Mouse (Mus musculus) midbrain, embryonic 12.5 days (tissue): Measurements from ENCODE around the gene Atg7. TPM values are rescaled to one million over a fixed set of nuclear protein-coding genes. Genes with fewer than 3 reads are reported as not detected.

Experiments
- ATAC-seq: fragments of 200-750 bp; cut with Nextera tagmentation; 2 replicates; pipeline ENCODE4 v1.8.0; 2017; ENCODE audit warnings: low read depth, moderate TSS enrichment, moderate library complexity; ENCODE audit not compliant: low FRiP score
- H3K27ac ChIP-seq: fragments of 300-500 bp; sonication (generic); replicated peaks from 2 replicates; pipeline ENCODE4 v1.5.1; 2016; ENCODE audit warnings: mild to moderate bottlenecking
- H3K27me3 ChIP-seq: fragments of 300-500 bp; sonication (generic); 2 replicates; pipeline ENCODE4 v1.6.1; 2016; ENCODE audit warnings: mild to moderate bottlenecking
- H3K36me3 ChIP-seq: fragments of 300-500 bp; sonication (generic); 2 replicates; pipeline ENCODE4 v1.6.1; 2016
- H3K4me1 ChIP-seq: fragments of 300-500 bp; sonication (generic); 2 replicates; pipeline ENCODE4 v1.6.1; 2016
- H3K4me2 ChIP-seq: fragments of 300-500 bp; sonication (generic); replicated peaks from 2 replicates; pipeline ENCODE4 v1.6.1; 2016; ENCODE audit warnings: mild to moderate bottlenecking, moderate library complexity
- H3K4me3 ChIP-seq: fragments of 300-500 bp; sonication (generic); 2 replicates; pipeline ENCODE4 v1.5.1; 2016; ENCODE audit warnings: mild to moderate bottlenecking
- H3K9ac ChIP-seq: fragments of 300-500 bp; sonication (generic); replicated peaks from 2 replicates; pipeline ENCODE4 v1.6.1; 2016; ENCODE audit warnings: mild to moderate bottlenecking, moderate library complexity
- H3K9me3 ChIP-seq: fragments of 300-500 bp; sonication (generic); 2 replicates; pipeline ENCODE4 v1.6.1; 2016; ENCODE audit warnings: mild to moderate bottlenecking
- WGBS: fragments of 180-500 bp; shearing (Covaris S2); methylation state at CpG from one replicate; pipeline ENCODE4 v1.1.7; 2016; 5-methylcytosine and 5-hydroxymethylcytosine counted together
- polyA plus RNA-seq: library from polyadenylated mRNA; unstranded; fragments of >200 nt; fragmentation: Nextera tagmentation; extraction: Ambion mirVana; gene quantifications from 2 replicates; pipeline ENCODE4 v1.2.1, GENCODE M21; 2016

The Atg7 gene
- polyA plus RNA-seq, 1 experiment from 2014 or later = 19.4 TPM

- no peak overlapping the region for H3K27ac ChIP-seq
- no peaks in the 10 kb centered on the region; the same call in 1 of the 2 replicates for H3K27me3 ChIP-seq
- no peak overlapping the region for H3K4me3 ChIP-seq
- no peaks in the 10 kb centered on the region for H3K36me3 ChIP-seq
- H3K9ac ChIP-seq = no peak overlapping the region
- no peaks in the 10 kb centered on the region; the same call in 1 of the 2 replicates for H3K4me1 ChIP-seq
- no peak overlapping the region for H3K4me2 ChIP-seq
- H3K9me3 ChIP-seq = no peaks in the 10 kb centered on the region
- WGBS = 44% methylated on average over 2 of the region's 2 CpGs
- no peak for ATAC-seq
These were observed 47.8 kb downstream of the Atg7 start for GRCm38 (mm10) chr6:114690661-114691060.

DNA sequence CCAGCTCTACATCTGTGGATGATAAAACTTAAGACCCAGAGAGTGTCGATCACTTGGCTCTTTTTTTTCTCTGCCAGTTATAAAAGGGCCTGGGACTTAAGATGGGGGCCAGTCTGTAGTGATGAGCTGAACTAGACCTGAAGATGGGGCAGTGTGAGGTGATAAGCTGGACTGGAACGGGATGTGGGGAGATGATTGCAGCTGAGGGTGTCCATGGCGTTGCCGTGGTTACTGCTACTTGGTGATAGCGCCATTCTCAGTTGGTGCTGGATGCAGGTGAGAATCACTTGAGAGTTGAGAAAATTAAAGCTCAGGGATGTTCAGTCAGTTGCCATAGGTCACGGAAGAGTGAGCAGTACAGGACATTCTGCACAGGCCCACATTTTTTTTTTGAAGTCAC, 48.6 kb downstream of the Atg7 start:
- WGBS = 84% methylated on average over 6 of the region's 6 CpGs
- ATAC-seq = no peak

GRCm38 (mm10) chr6:114692691-114693090, 49.8 kb downstream of the Atg7 start:
- H3K4me1 ChIP-seq = no peaks in the 10 kb centered on the region; the same call in 1 of the 2 replicates
- H3K4me3 ChIP-seq = no peak overlapping the region
- H3K9ac ChIP-seq = no peak overlapping the region
- H3K27ac ChIP-seq = no peak overlapping the region
- no peaks in the 10 kb centered on the region; the same call in 1 of the 2 replicates for H3K27me3 ChIP-seq
- H3K36me3 ChIP-seq = no peaks in the 10 kb centered on the region
- H3K4me2 ChIP-seq = no peak overlapping the region
- WGBS = 91% methylated on average over 10 of the region's 10 CpGs
- H3K9me3 ChIP-seq = no peaks in the 10 kb centered on the region
- no peak for ATAC-seq

More for the DNA sequence above, 48.6 kb downstream of the Atg7 start:
- Histone ChIP-seq H3K27ac (no peak overlapping the region), H3K9me3 (no peaks in the 10 kb centered on the region), H3K27me3 (no peaks in the 10 kb centered on the region; the same call in 1 of the 2 replicates), H3K9ac (no peak overlapping the region), H3K4me2 (no peak overlapping the region), H3K4me3 (no peak overlapping the region), H3K4me1 (no peaks in the 10 kb centered on the region; the same call in 1 of the 2 replicates), H3K36me3 (no peaks in the 10 kb centered on the region)

- no peaks in the 10 kb centered on the region for H3K4me1 ChIP-seq
- H3K36me3 ChIP-seq = 0 out of 2 replicates have a peak, but pooled peaks cover 5% of the 10 kb centered on the region
- 47% methylated on average over 9 of the region's 9 CpGs for WGBS
- peak; percentile 58; the same call in 1 of the 2 replicates for ATAC-seq
- no peak overlapping the region for H3K4me2 ChIP-seq
- H3K27ac ChIP-seq = no peak overlapping the region
- no peaks in the 10 kb centered on the region; the same call in 1 of the 2 replicates for H3K27me3 ChIP-seq
- H3K9me3 ChIP-seq = no peaks in the 10 kb centered on the region
- H3K4me3 ChIP-seq = no peak overlapping the region
- H3K9ac ChIP-seq = no peak overlapping the region
These were observed 55.0 kb downstream of the Atg7 start for GRCm38 (mm10) chr6:114697646-114698490.

DNA sequence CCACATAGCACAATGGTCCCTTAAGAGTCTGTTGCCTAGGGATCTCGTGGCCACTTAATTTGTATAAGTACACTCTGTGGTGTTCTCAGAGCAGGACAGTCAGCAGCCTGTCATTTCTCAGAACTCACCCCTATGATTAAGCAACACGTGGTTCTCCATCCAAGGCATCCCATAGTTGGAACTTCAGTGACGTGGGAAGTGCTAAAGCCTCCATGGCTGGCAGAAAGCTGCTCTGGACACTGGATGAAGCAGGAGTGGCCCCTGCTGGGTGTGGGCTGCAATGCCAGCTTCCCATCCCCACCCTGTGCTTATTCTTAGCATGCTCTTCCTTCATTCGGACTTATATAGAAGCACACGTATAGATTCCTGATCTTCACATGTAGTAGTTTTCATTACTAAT, 55.7 kb downstream of the Atg7 start:
- WGBS = 63% methylated on average over 5 of the region's 5 CpGs
- H3K36me3 ChIP-seq = 0 out of 2 replicates have a peak, but pooled peaks cover 5% of the 10 kb centered on the region
- no peaks in the 10 kb centered on the region for H3K4me1 ChIP-seq
- H3K9me3 ChIP-seq = no peaks in the 10 kb centered on the region
- no peak overlapping the region for H3K4me3 ChIP-seq
- H3K4me2 ChIP-seq = no peak overlapping the region
- H3K27me3 ChIP-seq = no peaks in the 10 kb centered on the region
- ATAC-seq = no peak
- no peak overlapping the region for H3K9ac ChIP-seq
- no peak overlapping the region for H3K27ac ChIP-seq

DNA sequence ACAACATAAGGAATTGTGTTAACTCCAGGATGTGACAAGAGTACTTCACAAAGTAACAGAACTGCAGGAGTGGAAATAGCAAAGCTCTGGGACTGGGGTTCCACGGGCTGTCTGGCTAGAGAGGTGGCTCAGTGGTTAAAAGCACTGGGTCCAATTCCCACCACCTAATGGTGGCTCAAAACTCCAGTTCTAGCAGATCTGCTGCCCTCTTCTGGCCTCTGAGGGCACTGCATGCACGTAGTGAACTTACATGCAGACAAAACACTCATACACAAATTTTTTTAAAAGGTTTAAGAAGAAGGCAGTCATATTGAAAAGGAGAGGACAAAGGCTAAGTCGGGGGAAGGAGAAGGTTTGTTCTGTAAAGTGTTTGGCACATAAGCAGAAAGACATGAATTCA, 57.8 kb downstream of the Atg7 start:
- 0 out of 2 replicates have a peak, but pooled peaks cover 5% of the 10 kb centered on the region for H3K36me3 ChIP-seq
- H3K4me3 ChIP-seq = no peak overlapping the region
- no peak overlapping the region for H3K9ac ChIP-seq
- H3K4me2 ChIP-seq = no peak overlapping the region
- no peak overlapping the region for H3K27ac ChIP-seq
- no peaks in the 10 kb centered on the region for H3K27me3 ChIP-seq
- WGBS = 70% methylated on average over 3 of the region's 3 CpGs
- no peak for ATAC-seq
- no peaks in the 10 kb centered on the region for H3K4me1 ChIP-seq
- no peaks in the 10 kb centered on the region for H3K9me3 ChIP-seq

GRCm38 (mm10) chr6:114707032-114707431, 64.1 kb downstream of the Atg7 start:
- no peak for ATAC-seq
- no peak overlapping the region for H3K9ac ChIP-seq
- 86% methylated on average over 3 of the region's 3 CpGs for WGBS

DNA sequence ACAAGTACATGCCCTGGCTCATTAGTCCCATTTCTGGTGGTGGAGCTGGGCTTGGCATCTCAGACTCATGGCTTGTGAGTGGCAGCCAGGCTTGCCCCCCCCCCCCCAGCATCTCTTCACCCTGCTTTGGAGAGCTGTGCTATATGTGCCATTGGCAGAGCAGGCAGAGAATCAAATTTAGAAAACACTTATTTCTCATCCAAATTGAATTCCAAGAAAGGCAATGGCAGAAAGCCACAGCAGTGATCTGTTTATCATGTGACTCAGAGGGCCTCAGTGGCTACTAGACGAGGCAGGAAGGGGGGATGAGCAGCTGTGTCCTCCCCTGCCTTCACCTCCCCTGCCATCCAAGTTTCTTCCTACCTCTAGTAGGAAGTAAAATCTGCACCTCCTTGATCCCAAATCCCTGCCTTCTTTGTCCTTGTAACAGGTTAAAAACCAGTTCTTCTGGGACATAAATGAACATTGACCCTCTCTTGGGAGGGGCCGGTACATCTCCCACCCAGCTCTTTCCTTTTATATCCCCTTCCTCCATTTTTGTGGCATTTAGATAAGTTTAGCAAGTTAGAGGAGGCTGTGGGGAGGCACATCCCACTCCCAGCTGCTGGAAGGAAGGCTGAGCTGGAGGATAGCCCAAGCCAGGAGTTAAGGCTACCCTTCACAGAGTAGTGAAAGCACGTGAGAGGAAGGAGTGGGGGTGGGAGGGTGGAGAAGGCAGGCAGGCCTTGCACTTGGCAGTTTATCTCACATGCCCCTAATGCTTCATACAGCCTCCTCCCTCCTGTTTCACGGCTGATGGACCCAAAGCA, 69.5 kb downstream of the Atg7 start:
- 78% methylated on average over 4 of the region's 4 CpGs for WGBS
- Histone ChIP-seq H3K9ac (no peak overlapping the region), H3K36me3 (no peaks in the 10 kb centered on the region), H3K4me3 (no peak overlapping the region), H3K4me2 (no peak overlapping the region), H3K4me1 (peaks cover 26% of the 10 kb centered on the region), H3K9me3 (no peaks in the 10 kb centered on the region), H3K27ac (no peak overlapping the region), H3K27me3 (no peaks in the 10 kb centered on the region)
- ATAC-seq = no peak

More at GRCm38 (mm10) chr6:114707032-114707431, 64.1 kb downstream of the Atg7 start:
- H3K9me3 ChIP-seq = no peaks in the 10 kb centered on the region
- no peak overlapping the region for H3K27ac ChIP-seq
- H3K36me3 ChIP-seq = 0 out of 2 replicates have a peak, but pooled peaks cover under 1% of the 10 kb centered on the region
- no peak overlapping the region for H3K4me2 ChIP-seq
- H3K4me3 ChIP-seq = no peak overlapping the region
- no peaks in the 10 kb centered on the region for H3K4me1 ChIP-seq
- H3K27me3 ChIP-seq = no peaks in the 10 kb centered on the region

- H3K4me2 ChIP-seq = no peak overlapping the region
- H3K4me1 ChIP-seq = peaks cover 26% of the 10 kb centered on the region
- no peak overlapping the region for H3K4me3 ChIP-seq
- no peaks in the 10 kb centered on the region for H3K27me3 ChIP-seq
- ATAC-seq = no peak
- H3K9me3 ChIP-seq = no peaks in the 10 kb centered on the region
- no peaks in the 10 kb centered on the region for H3K36me3 ChIP-seq
- no peak overlapping the region for H3K27ac ChIP-seq
- no peak overlapping the region for H3K9ac ChIP-seq
- 73% methylated on average over 3 of the region's 3 CpGs for WGBS
These were observed 70.6 kb downstream of the Atg7 start for GRCm38 (mm10) chr6:114713538-114713937.

GRCm38 (mm10) chr6:114714654-114715053, 71.8 kb downstream of the Atg7 start:
- WGBS = 21% methylated on average over 5 of the region's 5 CpGs
- H3K4me2 ChIP-seq = no peak overlapping the region
- peaks cover 29% of the 10 kb centered on the region for H3K4me1 ChIP-seq
- 0 out of 2 replicates have a peak overlapping the region, but pooled peaks have one; percentile 42 for H3K27ac ChIP-seq
- H3K4me3 ChIP-seq = no peak overlapping the region
- H3K9ac ChIP-seq = no peak overlapping the region
- H3K36me3 ChIP-seq = no peaks in the 10 kb centered on the region
- no peaks in the 10 kb centered on the region for H3K9me3 ChIP-seq
- no peak for ATAC-seq
- no peaks in the 10 kb centered on the region for H3K27me3 ChIP-seq

DNA sequence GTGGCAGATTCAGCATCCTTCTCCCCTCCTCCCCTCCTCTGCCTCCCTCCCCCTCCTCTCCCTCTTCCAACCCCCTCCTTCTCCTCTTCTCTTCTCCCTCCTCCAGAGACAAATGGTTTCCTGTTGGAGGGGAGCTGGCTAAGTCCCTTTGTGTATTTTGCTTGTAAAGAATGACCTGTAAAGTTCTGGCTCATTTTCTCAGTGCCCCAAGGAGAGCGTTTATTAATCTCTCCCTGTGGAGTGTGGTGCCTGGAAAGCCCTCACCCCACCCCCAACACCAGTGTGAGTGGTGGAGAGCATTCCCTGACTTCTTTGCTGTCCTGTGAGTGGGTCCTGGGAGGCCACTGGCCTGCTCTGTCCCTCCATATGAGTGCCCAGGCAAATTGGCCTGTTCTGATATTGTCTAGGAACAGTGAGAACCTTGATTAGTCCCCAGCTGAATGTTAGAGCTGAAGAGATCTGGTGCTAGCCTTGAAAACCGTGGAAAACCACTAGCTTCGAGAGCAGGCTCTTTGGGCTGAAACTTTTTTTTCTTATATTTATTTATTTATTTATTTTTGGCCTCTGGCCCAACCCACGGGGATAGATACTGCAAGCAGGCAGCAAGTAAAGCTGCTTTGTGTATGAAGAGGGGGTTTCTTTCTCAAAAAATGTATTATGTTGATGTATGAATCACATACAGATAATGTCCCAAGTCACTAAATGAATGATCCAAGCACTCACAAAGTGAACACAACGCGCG, 72.6 kb downstream of the Atg7 start:
- Histone ChIP-seq H3K9ac (no peak overlapping the region), H3K36me3 (no peaks in the 10 kb centered on the region), H3K4me3 (no peak overlapping the region), H3K4me2 (no peak overlapping the region), H3K4me1 (peaks cover 29% of the 10 kb centered on the region), H3K27ac (peak overlapping the region; percentile 56), H3K27me3 (no peaks in the 10 kb centered on the region), H3K9me3 (no peaks in the 10 kb centered on the region)
- 63% methylated on average over 7 of the region's 7 CpGs for whole genome bisulfite sequencing
- ATAC-seq = peak; percentile 58; the same call in 1 of the 2 replicates
